Mouse (Mus musculus) MEL (cell line): ENCODE measurements at regions not wholly inside any gene's neighbourhood (a gene's known extent, or its start where the extent isn't known, plus 50 kb on each side); places are given as distances from the start of the nearest gene placed in this dataset.

Experiments used
- DNase-seq: peaks from one replicate; pipeline ENCODE4 v3.0.0; 2011; ENCODE audit warnings: low read depth, low spot score
- H3K27ac ChIP-seq: 2 replicates; pipeline ENCODE4 v1.5.1; 2012; ENCODE audit warnings: low read depth, mild to moderate bottlenecking, control low read depth, low read length, moderate library complexity; ENCODE audit not compliant: control insufficient read depth
- H3K27me3 ChIP-seq, 2 experiments: fragments of 150-350 bp in 1 of 2; sonication (generic) in 1 of 2; 2 replicates each; pipeline ENCODE4 v1.6.1; 2012; ENCODE audit warnings: low read length in 2 of 2, mild to moderate bottlenecking in 2 of 2, improper control_type of control experiment in 1 of 2, moderate library complexity in 1 of 2; ENCODE audit not compliant: insufficient read depth in 2 of 2, control insufficient read depth in 1 of 2
- H3K36me3 ChIP-seq, 2 experiments: 2 replicates each; pipeline ENCODE4 v1.6.1; 2012 to 2014; ENCODE audit warnings: low read length in 2 of 2, improper control_type of control experiment in 1 of 2, inconsistent platforms in 1 of 2, mild to moderate bottlenecking in 1 of 2; ENCODE audit not compliant: insufficient read depth in 2 of 2, control insufficient read depth in 1 of 2
- H3K4me1 ChIP-seq, 2 experiments: fragments of 150-350 bp in 1 of 2; sonication (generic) in 1 of 2; 2 replicates each; pipeline ENCODE4 v1.6.1; 2012; ENCODE audit warnings: low read length in 2 of 2, improper control_type of control experiment in 1 of 2, mild to moderate bottlenecking in 1 of 2; ENCODE audit not compliant: insufficient read depth in 2 of 2, control insufficient read depth in 1 of 2
- H3K4me3 ChIP-seq, 2 experiments: fragments of 150-350 bp in 1 of 2; sonication (generic) in 1 of 2; 2 replicates each; pipeline ENCODE4 v1.5.1; 2012; ENCODE audit warnings: low read depth in 2 of 2, low read length in 2 of 2, mild to moderate bottlenecking in 2 of 2, moderate library complexity in 2 of 2, control low read depth in 1 of 2, improper control_type of control experiment in 1 of 2; ENCODE audit not compliant: control insufficient read depth in 1 of 2, insufficient read depth in 1 of 2
- H3K79me2 ChIP-seq: 2 replicates; pipeline ENCODE4 v1.6.1; 2012; ENCODE audit warnings: mild to moderate bottlenecking, low read length, moderate library complexity; ENCODE audit not compliant: control insufficient read depth, poor library complexity, insufficient read depth
- H3K9ac ChIP-seq: 2 replicates; pipeline ENCODE4 v1.6.1; 2012; ENCODE audit warnings: low read depth, mild to moderate bottlenecking, control low read depth, low read length, moderate library complexity; ENCODE audit not compliant: control insufficient read depth, poor library complexity, severe bottlenecking
- H3K9me3 ChIP-seq: fragments of 150-350 bp; sonication (generic); replicated peaks from 2 replicates; pipeline ENCODE4 v1.6.1; 2012; ENCODE audit warnings: mild to moderate bottlenecking, low read length, improper control_type of control experiment, moderate library complexity; ENCODE audit not compliant: insufficient read depth
- CHD1 ChIP-seq: IDR thresholded peaks from 2 replicates; pipeline ENCODE4 v1.6.1; 2012; ENCODE audit warnings: low read depth, mild to moderate bottlenecking, inconsistent platforms, low read length, improper control_type of control experiment
- CHD2 ChIP-seq: IDR thresholded peaks from 2 replicates; pipeline ENCODE4 v1.6.1; 2011; ENCODE audit warnings: low read length, improper control_type of control experiment
- E2F4 ChIP-seq: IDR thresholded peaks from 2 replicates; pipeline ENCODE4 v1.6.1; 2011; ENCODE audit warnings: low read depth, low read length, improper control_type of control experiment, borderline replicate concordance
- EP300 ChIP-seq, 2 experiments: IDR thresholded peaks; 2 replicates each; pipeline ENCODE4 v1.6.1; 2011; ENCODE audit warnings: improper control_type of control experiment in 2 of 2, low read length in 2 of 2, low read depth in 1 of 2, mild to moderate bottlenecking in 1 of 2
- ETS1 ChIP-seq: IDR thresholded peaks from 2 replicates; pipeline ENCODE4 v1.6.1; 2012; ENCODE audit warnings: low read depth, mild to moderate bottlenecking, inconsistent platforms, low read length, improper control_type of control experiment, moderate library complexity
- GATA1 ChIP-seq: IDR thresholded peaks from 2 replicates; pipeline ENCODE4 v1.6.1; 2011; ENCODE audit warnings: low read depth, low read length, improper control_type of control experiment
- HCFC1 ChIP-seq: IDR thresholded peaks from 2 replicates; pipeline ENCODE4 v1.6.1; 2012; ENCODE audit warnings: low read depth, mild to moderate bottlenecking, inconsistent platforms, low read length, improper control_type of control experiment, moderate library complexity
- MAFK ChIP-seq: IDR thresholded peaks from 2 replicates; pipeline ENCODE4 v1.6.1; 2011; ENCODE audit warnings: low read depth, mild to moderate bottlenecking, low read length, improper control_type of control experiment, borderline replicate concordance
- MAZ ChIP-seq: IDR thresholded peaks from 2 replicates; pipeline ENCODE4 v1.6.1; 2012; ENCODE audit warnings: low read depth, mild to moderate bottlenecking, inconsistent platforms, low read length, improper control_type of control experiment
- MEF2A ChIP-seq: IDR thresholded peaks from 2 replicates; pipeline ENCODE4 v1.6.1; 2014; ENCODE audit warnings: low read depth, mild to moderate bottlenecking, inconsistent platforms, low read length, improper control_type of control experiment; ENCODE audit not compliant: poor library complexity, insufficient replicate concordance, severe bottlenecking; ENCODE audit errors: extremely low read depth
- MXI1 ChIP-seq: IDR thresholded peaks from 2 replicates; pipeline ENCODE4 v1.6.1; 2011; ENCODE audit warnings: mild to moderate bottlenecking, low read depth, low read length, improper control_type of control experiment
- MYB ChIP-seq: IDR thresholded peaks from 2 replicates; pipeline ENCODE4 v1.6.1; 2011; ENCODE audit warnings: mild to moderate bottlenecking, low read depth, low read length, improper control_type of control experiment
- MYC ChIP-seq: IDR thresholded peaks from 2 replicates; pipeline ENCODE4 v1.6.1; 2011; ENCODE audit warnings: low read depth, mild to moderate bottlenecking, low read length, improper control_type of control experiment, moderate library complexity
- NELFE ChIP-seq: IDR thresholded peaks from 2 replicates; pipeline ENCODE4 v1.6.1; 2011; ENCODE audit warnings: low read depth, low read length, improper control_type of control experiment
- NRF1 ChIP-seq: IDR thresholded peaks from 2 replicates; pipeline ENCODE4 v1.6.1; 2014; ENCODE audit warnings: low read depth, mild to moderate bottlenecking, inconsistent platforms, low read length, improper control_type of control experiment, moderate library complexity; ENCODE audit not compliant: poor library complexity, insufficient read depth, severe bottlenecking
- POLR2A ChIP-seq, 2 experiments: IDR thresholded peaks; 2 replicates each; pipeline ENCODE4 v1.6.1; 2011 to 2012; ENCODE audit warnings: low read length in 2 of 2, mild to moderate bottlenecking in 2 of 2, control low read depth in 1 of 2, improper control_type of control experiment in 1 of 2, low read depth in 1 of 2, moderate library complexity in 1 of 2; ENCODE audit not compliant: control insufficient read depth in 1 of 2, insufficient read depth in 1 of 2, poor library complexity in 1 of 2
- POLR2AphosphoS2 ChIP-seq: IDR thresholded peaks from 2 replicates; pipeline ENCODE4 v1.6.1; 2011; ENCODE audit warnings: low read length, improper control_type of control experiment
- RAD21 ChIP-seq: IDR thresholded peaks from 2 replicates; pipeline ENCODE4 v1.6.1; 2011; ENCODE audit warnings: mild to moderate bottlenecking, low read depth, low read length, improper control_type of control experiment
- SIN3A ChIP-seq: IDR thresholded peaks from 2 replicates; pipeline ENCODE4 v1.6.1; 2012; ENCODE audit warnings: low read length, improper control_type of control experiment, inconsistent platforms
- SMC3 ChIP-seq: IDR thresholded peaks from 2 replicates; pipeline ENCODE4 v1.6.1; 2011; ENCODE audit warnings: low read depth, low read length, improper control_type of control experiment
- TAL1 ChIP-seq: IDR thresholded peaks from 2 replicates; pipeline ENCODE4 v1.6.1; 2012; ENCODE audit warnings: mild to moderate bottlenecking, inconsistent platforms, low read length, moderate library complexity, mixed read lengths
- TBP ChIP-seq: IDR thresholded peaks from 2 replicates; pipeline ENCODE4 v1.8.0; 2011; ENCODE audit warnings: low read depth, low read length, improper control_type of control experiment
- TCF12 ChIP-seq: IDR thresholded peaks from 2 replicates; pipeline ENCODE4 v1.6.1; 2014; ENCODE audit warnings: low read depth, mild to moderate bottlenecking, inconsistent platforms, low read length, improper control_type of control experiment, moderate library complexity
- USF1 ChIP-seq: IDR thresholded peaks from 2 replicates; pipeline ENCODE4 v1.6.1; 2014; ENCODE audit warnings: low read depth, mild to moderate bottlenecking, inconsistent platforms, low read length, improper control_type of control experiment, moderate library complexity
- ZKSCAN1 ChIP-seq: IDR thresholded peaks from 2 replicates; pipeline ENCODE4 v1.6.1; 2012; ENCODE audit warnings: low read depth, mild to moderate bottlenecking, inconsistent platforms, low read length, improper control_type of control experiment, moderate library complexity

DNA sequence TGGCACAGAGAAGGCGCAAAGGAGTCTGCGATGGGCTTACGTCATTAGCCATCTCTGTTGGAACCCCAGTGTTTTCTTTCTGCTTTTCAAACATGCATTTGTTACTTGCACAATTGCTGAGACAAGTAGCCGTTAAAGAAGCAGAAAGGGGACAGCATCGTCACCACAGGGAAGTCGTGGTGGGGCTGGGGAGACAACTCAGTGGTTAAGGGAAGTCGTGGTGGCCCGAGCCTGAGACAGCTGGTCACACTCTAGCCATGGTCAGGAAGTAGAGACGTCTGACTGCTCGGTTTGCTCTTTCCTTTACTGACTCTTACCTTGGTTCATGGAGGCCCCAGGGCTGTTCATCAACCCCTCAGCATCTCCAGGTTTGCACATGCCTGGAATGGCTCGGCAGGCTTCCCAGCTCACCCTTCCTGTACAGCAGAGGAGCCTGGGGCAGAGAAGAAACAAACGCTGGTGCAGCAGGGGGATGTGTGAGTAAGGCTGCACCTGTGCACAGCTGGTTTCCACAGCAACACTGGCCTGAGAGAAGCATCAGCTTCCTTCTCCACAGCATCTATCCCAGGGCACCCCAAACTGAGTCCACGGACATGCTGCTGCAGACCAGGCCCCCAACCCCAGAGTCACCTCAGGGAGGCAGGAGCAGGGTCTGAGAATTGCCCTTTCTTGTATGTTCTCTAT, 135.6 kb upstream of the Rreb1 start (continued):
- TF ChIP-seq MXI1 = no peak

DNA sequence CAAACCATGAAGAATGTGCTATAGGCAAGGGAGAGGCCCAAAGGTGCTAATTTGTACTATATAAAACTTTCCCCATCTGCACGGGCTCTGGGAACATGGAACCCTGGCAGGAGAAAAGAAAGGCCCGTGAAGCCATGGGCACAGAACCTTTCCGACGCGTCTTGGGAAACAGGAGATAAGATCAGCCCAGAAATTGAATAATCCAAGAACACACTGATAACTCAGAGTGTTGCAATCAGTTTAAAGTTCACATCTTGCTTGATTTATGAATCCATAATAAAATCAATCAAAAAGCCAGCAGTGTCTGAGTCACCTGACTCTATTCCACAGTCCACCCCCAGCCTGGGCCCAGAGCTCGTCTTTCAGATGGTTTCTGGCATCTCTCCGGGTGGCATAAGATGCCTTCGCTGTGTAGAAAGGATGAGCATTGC, 133.4 kb upstream of the Rreb1 start:
- DNase-seq = no peak

DNA sequence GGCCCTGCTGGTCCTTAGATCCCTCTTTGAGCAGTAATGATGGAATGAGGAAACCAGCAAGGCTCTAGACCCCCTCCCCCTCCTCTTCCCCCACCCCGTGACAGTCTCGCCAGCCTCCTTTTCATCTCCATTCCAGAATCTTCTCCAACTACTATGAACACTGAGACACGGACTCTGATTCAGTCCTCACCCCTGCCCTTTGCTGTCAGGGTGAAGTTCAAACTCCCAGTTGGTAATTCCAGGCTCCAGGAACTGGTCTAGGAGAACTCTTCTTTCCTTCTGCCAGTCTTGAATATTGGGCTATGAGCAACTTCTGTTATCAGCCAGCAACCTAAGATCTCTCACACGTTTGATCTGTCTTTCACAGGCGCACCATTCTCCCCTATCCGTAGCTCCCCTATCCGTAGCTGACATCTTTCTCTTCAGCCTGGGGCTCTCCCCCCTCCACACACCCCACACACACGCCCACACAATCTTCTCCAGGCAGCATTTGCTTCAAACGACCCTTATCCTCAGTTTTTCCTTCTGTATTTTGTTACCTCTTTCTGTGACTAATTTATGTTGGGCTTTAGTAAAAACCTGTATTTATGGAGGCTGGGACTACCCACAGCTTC, 128.6 kb upstream of the Rreb1 start:
- Histone ChIP-seq H3K79me2 (no peaks in the 10 kb centered on the region), H3K27ac (no peak overlapping the region), H3K36me3 (peaks cover 0 to 5% of the 10 kb centered on the region in 2 experiments; a peak in 2 of 4 replicates), H3K27me3 (no peaks in the 10 kb centered on the region), H3K4me3 (no peak overlapping the region), H3K4me1 (peaks cover 0 to 13% of the 10 kb centered on the region in 2 experiments; a peak in 3 of 4 replicates), H3K9me3 (no peaks in the 10 kb centered on the region), H3K9ac (no peak overlapping the region)
- DNase-seq = peak; percentile 59
- TF ChIP-seq ZKSCAN1 (no peak), CHD1 (no peak), MYB (no peak), EP300 (IDR thresholded peaks at IDR 0.05; ENCODE audit: low read depth in 1 of 2, low read length in 2 of 2) (peak in 1 of 2 experiments; percentile 78; a peak in 2 of 4 replicates), CHD2 (no peak), POLR2A (IDR thresholded peaks at IDR 0.05; ENCODE audit: control insufficient read depth in 1 of 2, insufficient read depth in 1 of 2, low read depth in 1 of 2, low read length in 2 of 2, poor library complexity in 1 of 2) (no peak), MYC (no peak), POLR2AphosphoS2 (no peak), MAFK (no peak), SMC3 (no peak), TAL1 (no peak), USF1 (no peak), RAD21 (no peak), ETS1 (no peak), E2F4 (no peak), TBP (no peak), SIN3A (no peak), MAZ (no peak), HCFC1 (no peak), NELFE (no peak), GATA1 (peak; percentile 47; the same call in 1 of the 2 replicates), MEF2A (no peak), TCF12 (peak; percentile 49; the same call in 1 of the 2 replicates)

More for the DNA sequence above, 133.4 kb upstream of the Rreb1 start:
- Histone ChIP-seq H3K4me1 (peaks cover 0 to 4% of the 10 kb centered on the region in 2 experiments; a peak in 1 of 4 replicates), H3K36me3 (peaks cover 0 to under 1% of the 10 kb centered on the region in 2 experiments; a peak in 2 of 4 replicates), H3K4me3 (no peak overlapping the region), H3K9ac (no peak overlapping the region), H3K79me2 (no peaks in the 10 kb centered on the region), H3K9me3 (no peaks in the 10 kb centered on the region), H3K27me3 (no peaks in the 10 kb centered on the region), H3K27ac (no peak overlapping the region)
- no peak for TF ChIP-seq NRF1
